Comparison of ENCODE assay signal across 23 mouse cellular contexts in genomic region chrX:36533744-36534143, GRCm38 (mm10). TPM values are rescaled to one million over a fixed set of nuclear protein-coding genes. Genes with fewer than 3 reads are reported as not detected.
DNase-seq lines count a peak whose midpoint lies in the region; ATAC-seq and TF ChIP-seq lines count a peak whose summit lies in the region.
"Had no signal": no experiment of that assay in that cellular context is flagged by ENCODE, and none has a peak within 500 bp of the region (broad histone marks: within the 10 kb centered on the region; RNA-seq: fewer than 3 reads in every experiment).

No protein-coding gene starts in this region.

- 22% methylated on average over 4 of the region's 4 CpGs for WGBS in liver, adult 2 months
- 56% methylated on average over 4 of the region's 4 CpGs for WGBS in intestine, embryonic 15.5 days
- WGBS in stomach, postnatal 0 days: 51% methylated on average over 4 of the region's 4 CpGs

- H3K9ac ChIP-seq in liver, adult 2 months (ENCODE audit: low read depth, low read length): peak overlapping the region; percentile 66
- no peak overlapping the region for H3K9ac ChIP-seq in intestine, embryonic 15.5 days
- no peak overlapping the region for H3K9ac ChIP-seq in stomach, postnatal 0 days (ENCODE audit: low read length)
- H3K9ac ChIP-seq: embryonic facial prominence, embryonic 15.5 days; heart, embryonic 13.5 days; hindbrain, embryonic 15.5 days had no signal

- no peaks in the 10 kb centered on the region for H3K36me3 ChIP-seq in liver, adult 2 months (ENCODE audit: control insufficient read depth, insufficient read depth, low read length)
- no peaks in the 10 kb centered on the region for H3K36me3 ChIP-seq in intestine, embryonic 15.5 days
- no peaks in the 10 kb centered on the region for H3K36me3 ChIP-seq in stomach, postnatal 0 days (ENCODE audit: control insufficient read depth, insufficient read depth, low read length)
- H3K36me3 ChIP-seq: embryonic facial prominence, embryonic 15.5 days; forebrain, embryonic 10.5 days; heart, embryonic 13.5 days; hindbrain, embryonic 15.5 days had no signal

- no peak overlapping the region for H3K4me2 ChIP-seq in intestine, embryonic 15.5 days (replicated peaks)
- H3K4me2 ChIP-seq in stomach, postnatal 0 days (replicated peaks; ENCODE audit: low read depth): no peak overlapping the region
- H3K4me2 ChIP-seq: embryonic facial prominence, embryonic 15.5 days; heart, embryonic 13.5 days; hindbrain, embryonic 15.5 days had no signal

- ATAC-seq in intestine, embryonic 15.5 days: peak; percentile 81
- ATAC-seq in stomach, postnatal 0 days (ENCODE audit: low FRiP score, low TSS enrichment): no peak; the same call in 1 of the 2 replicates

- no peak overlapping the region; the same call in 1 of the 2 replicates for H3K27ac ChIP-seq in liver, adult 2 months (replicated peaks; ENCODE audit: insufficient read depth, low read depth, low read length)
- no peak overlapping the region for H3K27ac ChIP-seq in intestine, embryonic 15.5 days
- H3K27ac ChIP-seq in stomach, postnatal 0 days (replicated peaks): no peak overlapping the region
- H3K27ac ChIP-seq: embryonic facial prominence, embryonic 15.5 days; forebrain, embryonic 10.5 days; gastrocnemius, adult 2 months; heart, embryonic 13.5 days; hindbrain, embryonic 15.5 days had no signal

- TF ChIP-seq EP300 in stomach, postnatal 0 days (optimal IDR thresholded peaks at IDR 0.05): no peak

- H3K9me3 ChIP-seq in intestine, embryonic 15.5 days: no peaks in the 10 kb centered on the region
- no peaks in the 10 kb centered on the region for H3K9me3 ChIP-seq in stomach, postnatal 0 days (ENCODE audit: control insufficient read depth, low read length)
- H3K9me3 ChIP-seq: embryonic facial prominence, embryonic 15.5 days; forebrain, embryonic 10.5 days; heart, embryonic 13.5 days; hindbrain, embryonic 15.5 days had no signal

- H3K4me3 ChIP-seq in liver, adult 2 months (ENCODE audit: insufficient read depth, low read depth, low read length): peak overlapping the region; percentile 21; the same call in 1 of the 2 replicates
- no peak overlapping the region for H3K4me3 ChIP-seq in intestine, embryonic 15.5 days (replicated peaks)
- H3K4me3 ChIP-seq in stomach, postnatal 0 days (ENCODE audit: low read depth, low read length): no peak overlapping the region
- H3K4me3 ChIP-seq: embryonic facial prominence, embryonic 15.5 days; erythroblast, embryonic 14.5 days; forebrain, embryonic 10.5 days; gastrocnemius, adult 2 months; heart, embryonic 13.5 days; hindbrain, embryonic 15.5 days had no signal

- H3K79me2 ChIP-seq in liver, adult 2 months (ENCODE audit: control insufficient read depth, insufficient read depth, low read length): no peaks in the 10 kb centered on the region

- H3K4me1 ChIP-seq in liver, adult 2 months (ENCODE audit: control insufficient read depth, insufficient read depth, low read length): no peaks in the 10 kb centered on the region; the same call in 1 of the 2 replicates
- no peaks in the 10 kb centered on the region for H3K4me1 ChIP-seq in intestine, embryonic 15.5 days (replicated peaks)
- H3K4me1 ChIP-seq in stomach, postnatal 0 days (replicated peaks; ENCODE audit: control insufficient read depth, insufficient read depth): no peaks in the 10 kb centered on the region
- H3K4me1 ChIP-seq: embryonic facial prominence, embryonic 15.5 days; forebrain, embryonic 10.5 days; heart, embryonic 13.5 days; hindbrain, embryonic 15.5 days had no signal

- TF ChIP-seq CTCF in liver, adult 2 months (IDR thresholded peaks at IDR 0.05; ENCODE audit: low read depth, low read length): no peak
- TF ChIP-seq CTCF in stomach, postnatal 0 days (IDR thresholded peaks at IDR 0.05; ENCODE audit: low read depth): no peak

- peak; percentile 10 for DNase-seq in kidney, adult 11 months
- no peak for DNase-seq in kidney, adult 8-10 months
- DNase-seq in liver, adult 2 months (ENCODE audit: extremely low read depth, low read depth, low spot score): peak; percentile 82
- DNase-seq in liver: no peak
- peak; percentile 15 for DNase-seq in stomach, postnatal 0 days (ENCODE audit: low spot score)
- no peak for DNase-seq in cerebellum, adult 9-10 months
- DNase-seq: gastrocnemius, postnatal 25 days had no signal

- TF ChIP-seq POLR2A in liver, adult 2 months (IDR thresholded peaks at IDR 0.05; ENCODE audit: extremely low read depth, insufficient read depth, low read length): no peak

- no peaks in the 10 kb centered on the region for H3K27me3 ChIP-seq in liver, adult 2 months (ENCODE audit: control insufficient read depth, insufficient read depth, low read length)
- H3K27me3 ChIP-seq in intestine, embryonic 15.5 days (replicated peaks): no peaks in the 10 kb centered on the region
- no peaks in the 10 kb centered on the region for H3K27me3 ChIP-seq in stomach, postnatal 0 days (ENCODE audit: control insufficient read depth, insufficient read depth, low read length)
- H3K27me3 ChIP-seq: CH12.LX; embryonic facial prominence, embryonic 15.5 days; heart, embryonic 13.5 days; hindbrain, embryonic 15.5 days had no signal

RNA-seq across cellular contexts. Expression of gene Gm14569, which starts 42.1 kb away (rescaled TPM):
- not detected in 2 replicates for total RNA-seq in liver, adult 2 months (2014; rRNA removed)
- polyA plus RNA-seq in liver, adult 2 months (2012; rRNA removed): not detected in 2 replicates
- polyA plus RNA-seq in intestine, embryonic 15.5 days (2015; fragmentation: Nextera tagmentation; extraction: Ambion mirVana): not detected in 2 replicates
- not detected in 2 replicates for polyA plus RNA-seq in stomach, postnatal 0 days (2015; fragmentation: Nextera tagmentation; extraction: Ambion mirVana)
- total RNA-seq: adrenal gland, postnatal 14 days; CH12.LX; common myeloid progenitor, adult 5-6 weeks; gastrocnemius, adult 2 months; gastrocnemius, postnatal 25 days; granulocyte monocyte progenitor cell, adult 5-6 weeks; heart, postnatal 36 days had no signal
- polyA plus RNA-seq: embryonic facial prominence, embryonic 11.5 days; embryonic facial prominence, embryonic 15.5 days; erythroblast, embryonic 14.5 days; forebrain, embryonic 10.5 days; forebrain, embryonic 14.5 days; heart, embryonic 13.5 days; heart, postnatal 0 days; hindbrain, embryonic 11.5 days; hindbrain, embryonic 15.5 days had no signal

Comparison
In these comparisons a context has a peak if more than half of its experiments do, and no peak if none do; other contexts are left out.
1. DNase-seq: peak in kidney, adult 11 months (single experiment), liver, adult 2 months (single experiment) and stomach, postnatal 0 days (single experiment); none in kidney, adult 8-10 months (0 of 2), liver (single experiment) and cerebellum, adult 9-10 months (single experiment).